Mouse (Mus musculus): ENCODE data around the gene Stard13.

Gene Stard13

DNA sequence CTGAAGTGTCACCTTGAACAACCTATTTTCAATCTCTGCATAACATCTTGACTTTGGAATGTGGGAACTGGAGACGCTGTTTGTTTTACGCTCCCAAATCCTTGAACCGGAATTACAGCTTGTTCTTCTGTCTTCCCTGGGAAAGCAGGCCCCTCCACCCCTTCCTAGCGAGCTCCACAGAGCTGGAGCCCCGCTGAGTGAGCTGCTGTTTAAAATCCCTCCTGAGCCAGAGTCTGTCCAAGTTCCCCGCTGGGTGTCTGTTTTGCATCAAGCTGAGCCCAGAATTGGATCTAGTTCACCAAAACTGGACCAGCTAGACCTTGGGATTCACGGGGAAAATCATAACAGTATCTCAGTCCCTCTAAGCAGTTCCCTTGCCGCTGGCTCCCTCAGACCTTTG lies 210.2 kb downstream of the Stard13 start:
- intact Hi-C loops (cut with DNase I) = no loop called here

DNA sequence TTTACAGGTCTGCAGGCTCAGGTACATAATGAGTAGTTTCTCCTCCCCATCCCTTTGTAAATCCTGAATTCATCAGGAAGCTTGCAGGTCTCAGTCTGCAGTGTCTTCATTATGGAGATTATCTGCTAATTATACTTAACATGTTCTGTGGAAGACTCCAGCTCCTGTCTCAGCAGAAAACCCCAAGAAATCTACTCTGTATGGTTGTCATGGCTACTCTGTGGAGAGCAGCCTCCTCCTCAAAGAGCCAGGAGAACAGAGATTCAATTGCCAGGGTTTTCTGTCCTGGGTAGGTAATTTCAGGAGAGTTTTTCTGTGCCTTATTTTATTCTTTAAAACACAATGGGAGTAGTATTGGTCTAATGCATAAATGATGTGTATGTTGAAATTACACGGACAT lies 210.7 kb downstream of the Stard13 start:
- intact Hi-C loops (cut with DNase I) = no loop called here

DNA sequence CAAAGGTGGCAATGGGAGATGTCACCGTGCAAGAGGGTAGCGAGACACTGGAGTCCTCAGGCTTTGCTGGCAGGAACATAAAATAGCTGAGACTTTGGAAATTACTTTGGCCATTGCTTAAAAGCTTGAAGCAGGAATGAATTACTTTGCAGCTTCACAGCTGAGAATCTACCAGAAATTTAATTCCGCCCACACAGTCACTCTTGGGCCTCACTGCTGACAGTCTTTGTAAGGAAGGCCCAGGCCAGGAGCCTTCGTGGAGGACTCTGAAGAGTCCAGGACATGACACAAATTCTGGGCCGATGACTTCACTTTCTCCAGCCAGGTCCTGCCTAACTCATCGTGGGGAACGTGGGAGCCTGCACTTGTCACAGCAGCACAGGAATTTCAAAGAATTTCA lies 211.6 kb downstream of the Stard13 start:
- intact Hi-C loops (cut with DNase I) = no loop called here

DNA sequence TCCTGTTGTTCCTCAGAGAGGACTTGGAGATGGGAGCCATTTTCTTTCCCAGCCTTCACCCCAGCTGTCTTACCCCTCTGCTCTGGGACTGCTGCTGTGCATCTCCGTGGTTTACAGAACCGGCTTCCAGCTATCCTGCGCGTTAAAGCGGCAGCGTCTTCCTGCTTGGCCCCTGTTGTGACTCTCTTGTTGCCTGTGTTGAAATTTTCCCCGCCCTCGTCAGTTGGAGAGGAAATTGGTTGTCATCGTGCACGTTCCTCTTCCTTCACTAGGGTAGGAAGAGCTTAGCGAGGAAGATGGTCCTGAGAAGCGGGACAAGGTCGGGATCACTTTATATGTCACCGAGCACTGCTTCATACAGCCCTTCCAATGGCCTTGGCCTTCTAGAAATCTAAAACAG lies 212.8 kb downstream of the Stard13 start:
- intact Hi-C loops (cut with DNase I) = no loop called here

DNA sequence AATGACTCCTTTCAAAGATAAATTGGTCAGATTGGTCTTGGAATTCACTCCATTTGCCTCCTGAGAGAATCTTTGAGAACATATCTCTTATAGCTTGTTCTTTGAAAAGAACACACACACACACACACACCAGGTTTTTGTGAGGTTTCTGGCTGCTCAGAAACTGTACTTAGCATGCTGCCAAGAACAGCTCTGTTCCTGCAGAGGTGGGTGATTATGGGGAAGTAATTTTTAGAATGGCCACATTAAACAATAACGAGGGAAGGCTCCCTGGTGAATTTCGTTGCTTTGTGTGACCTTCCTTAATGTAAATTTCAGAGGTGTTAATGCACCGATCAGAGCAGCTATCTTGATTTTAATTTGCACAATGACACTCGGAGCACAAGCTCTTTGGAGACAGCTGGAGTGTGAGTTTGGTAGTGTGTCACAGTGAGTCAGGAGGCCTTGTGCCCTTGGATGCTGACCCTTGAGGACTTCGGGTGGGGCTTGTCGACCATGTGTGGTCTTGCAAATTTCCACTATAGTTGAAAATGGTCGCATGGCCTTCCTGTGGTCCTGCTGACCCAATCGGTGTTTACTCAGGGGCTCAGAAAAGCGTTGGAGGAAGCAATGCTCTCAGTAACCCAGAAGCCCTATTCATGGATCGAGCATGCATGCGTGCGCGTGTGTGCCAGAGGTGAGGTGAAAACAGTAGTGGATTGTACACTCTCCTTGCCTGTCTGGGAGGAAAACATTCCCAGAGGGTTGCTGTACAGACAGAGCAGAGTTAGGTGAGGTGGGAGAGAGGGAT lies 213.4 kb downstream of the Stard13 start:
- intact Hi-C loops (cut with DNase I) = no loop called here

DNA sequence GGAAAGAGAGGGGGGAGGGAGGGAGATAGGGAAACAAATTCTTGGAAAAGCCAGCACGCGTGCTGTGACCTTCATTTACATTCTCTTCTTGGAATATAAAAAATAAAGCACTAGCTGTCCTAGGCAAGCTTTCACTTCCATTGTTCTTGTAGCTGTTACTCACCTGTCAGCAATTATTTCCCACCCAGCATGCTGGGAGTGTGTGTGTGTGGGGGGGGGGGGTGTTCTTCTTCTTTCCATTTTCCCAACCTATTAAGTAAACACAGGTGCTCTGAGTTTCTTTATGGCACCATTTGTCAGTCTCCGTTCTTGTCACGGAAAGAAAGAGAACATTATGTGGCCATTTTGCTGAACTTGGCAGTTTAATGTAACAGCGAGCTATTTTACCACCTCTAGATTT lies 214.7 kb downstream of the Stard13 start:
- intact Hi-C loops (cut with DNase I) = no loop called here

DNA sequence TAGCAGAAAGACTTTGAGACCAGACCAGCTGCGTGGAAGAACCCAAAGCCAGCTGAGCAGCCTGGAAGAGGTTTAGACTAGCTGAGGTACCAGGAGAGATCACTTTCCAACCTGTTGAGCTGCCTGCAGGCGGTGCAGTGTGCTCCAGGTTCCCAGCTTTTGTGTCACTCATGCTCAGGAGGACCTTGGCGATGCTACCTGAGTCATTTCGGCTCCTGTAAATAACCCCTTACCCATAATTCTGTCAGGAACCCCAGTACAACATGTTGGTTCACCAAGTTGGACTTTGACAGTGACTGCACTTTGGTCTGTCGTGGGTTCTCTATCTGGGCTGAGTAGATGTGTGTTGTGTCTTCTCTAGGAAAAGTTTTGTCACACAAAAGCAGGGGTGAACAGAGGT lies 215.2 kb downstream of the Stard13 start:
- intact Hi-C loops (cut with DNase I) = no loop called here

DNA sequence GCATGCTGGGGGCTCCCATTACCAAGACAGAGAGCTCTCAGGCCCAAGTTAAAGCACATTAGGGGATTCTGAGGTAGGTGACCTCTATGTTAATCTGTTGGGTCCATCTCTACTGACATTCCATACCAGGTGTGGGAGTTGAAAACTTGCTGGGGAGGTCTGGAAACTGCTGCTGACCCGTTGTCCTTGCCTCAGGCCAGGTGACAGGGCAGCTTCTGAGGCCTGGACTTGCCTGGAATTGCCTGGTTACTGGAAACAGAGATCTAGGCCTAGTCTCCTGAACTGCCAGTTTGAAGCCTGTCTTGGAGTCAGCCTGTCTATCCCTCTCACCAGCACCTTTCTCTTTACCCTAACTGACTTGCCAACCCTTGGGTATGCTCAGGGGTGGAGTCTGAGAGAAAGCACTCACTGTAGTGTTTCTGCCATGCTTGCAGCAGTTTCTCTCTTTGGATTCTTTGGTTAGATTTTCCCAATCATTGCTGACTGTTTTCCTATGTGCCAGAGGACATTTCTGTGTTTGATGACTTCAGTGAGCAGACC lies 229.3 kb downstream of the Stard13 start:
- intact Hi-C loops (cut with DNase I) = no loop called here

DNA sequence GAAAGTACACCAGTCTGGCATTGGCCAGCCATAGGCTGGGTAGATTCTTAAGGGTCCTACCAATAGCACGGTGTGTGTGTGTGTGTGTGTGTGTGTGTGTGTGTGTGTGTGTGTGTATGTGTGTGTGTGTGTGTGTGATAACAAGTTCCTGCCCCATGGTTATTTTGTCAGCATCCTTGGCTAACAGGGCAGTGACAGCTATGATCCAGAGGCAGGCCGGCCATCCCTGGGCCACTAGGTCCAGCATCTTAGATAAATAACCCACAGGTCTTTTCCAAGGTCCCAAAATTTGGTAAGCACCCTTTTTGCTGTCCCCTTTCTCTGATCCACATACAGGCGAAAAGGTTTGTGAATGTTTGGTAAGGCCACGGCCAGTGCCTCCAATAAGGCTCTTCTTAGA lies 231.6 kb downstream of the Stard13 start:
- intact Hi-C loops (cut with DNase I) = no loop called here

DNA sequence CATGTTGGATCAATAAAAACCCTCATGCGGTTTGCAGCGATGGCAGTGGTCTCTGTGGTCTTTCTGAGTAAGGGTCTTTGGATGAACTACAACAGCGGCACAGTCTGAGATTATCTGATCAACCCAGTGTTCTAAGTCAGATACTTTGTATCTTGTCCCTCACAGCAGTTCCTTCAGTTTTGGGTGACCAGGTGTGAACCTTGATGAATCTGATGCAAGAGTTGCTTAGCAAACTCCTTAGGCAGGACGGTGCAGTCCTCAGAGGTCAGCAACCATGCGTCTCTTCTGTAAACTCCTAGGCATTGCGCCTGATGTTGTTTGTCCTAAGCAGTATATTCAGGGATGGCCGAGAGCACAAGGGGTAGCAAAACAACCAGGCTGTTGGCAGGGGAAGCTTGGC lies 232.5 kb downstream of the Stard13 start:
- intact Hi-C loops (cut with DNase I) = no loop called here

DNA sequence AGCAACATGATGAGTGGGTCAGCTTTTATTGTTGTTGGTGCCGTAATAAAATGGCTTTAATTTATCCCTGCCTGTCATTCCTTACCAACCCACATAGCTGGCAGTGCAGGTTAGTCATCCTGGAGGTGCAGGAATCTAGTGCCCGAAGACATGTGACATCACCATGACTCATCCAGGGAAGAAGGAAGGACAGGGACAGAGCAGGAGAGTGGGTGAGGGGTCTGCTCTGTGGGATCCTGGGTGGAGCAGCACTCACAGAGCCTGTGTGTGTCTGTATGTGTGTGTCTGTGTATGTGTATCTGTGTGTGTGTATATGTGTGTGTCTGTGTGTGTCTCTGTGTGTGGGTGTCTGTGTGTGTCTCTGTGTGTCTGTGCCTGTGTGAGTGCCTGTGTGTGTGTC lies 237.1 kb downstream of the Stard13 start:
- intact Hi-C loops (cut with DNase I) = no loop called here

DNA sequence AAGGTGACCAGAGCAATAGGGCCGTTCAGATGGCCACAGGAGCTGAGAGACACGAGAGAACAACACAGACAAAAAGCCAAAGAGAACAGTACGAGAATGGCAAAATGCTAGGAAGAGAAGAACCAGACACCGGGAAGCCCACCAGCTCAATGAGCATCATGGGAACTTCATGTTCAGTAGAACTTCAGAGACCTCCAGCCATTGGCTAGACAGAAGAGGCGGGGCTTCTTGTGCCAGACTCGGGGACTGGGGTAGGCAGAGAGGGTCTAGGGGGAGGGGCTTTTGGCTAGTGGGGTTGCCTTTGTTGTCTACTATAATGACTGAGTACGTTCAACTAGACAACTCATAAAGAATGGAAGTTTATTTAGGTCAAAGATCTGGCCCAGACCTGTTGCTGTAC lies 239.5 kb downstream of the Stard13 start:
- intact Hi-C loops (cut with DNase I) = no loop called here
